Mouse (Mus musculus): ENCODE measurements around the gene Spen. TPM values are rescaled to one million over a fixed set of nuclear protein-coding genes. Genes with fewer than 3 reads are reported as not detected.

Spen gene
- polyA plus RNA-seq, 1 experiment from 2014 or later: 12.7 TPM

DNA sequence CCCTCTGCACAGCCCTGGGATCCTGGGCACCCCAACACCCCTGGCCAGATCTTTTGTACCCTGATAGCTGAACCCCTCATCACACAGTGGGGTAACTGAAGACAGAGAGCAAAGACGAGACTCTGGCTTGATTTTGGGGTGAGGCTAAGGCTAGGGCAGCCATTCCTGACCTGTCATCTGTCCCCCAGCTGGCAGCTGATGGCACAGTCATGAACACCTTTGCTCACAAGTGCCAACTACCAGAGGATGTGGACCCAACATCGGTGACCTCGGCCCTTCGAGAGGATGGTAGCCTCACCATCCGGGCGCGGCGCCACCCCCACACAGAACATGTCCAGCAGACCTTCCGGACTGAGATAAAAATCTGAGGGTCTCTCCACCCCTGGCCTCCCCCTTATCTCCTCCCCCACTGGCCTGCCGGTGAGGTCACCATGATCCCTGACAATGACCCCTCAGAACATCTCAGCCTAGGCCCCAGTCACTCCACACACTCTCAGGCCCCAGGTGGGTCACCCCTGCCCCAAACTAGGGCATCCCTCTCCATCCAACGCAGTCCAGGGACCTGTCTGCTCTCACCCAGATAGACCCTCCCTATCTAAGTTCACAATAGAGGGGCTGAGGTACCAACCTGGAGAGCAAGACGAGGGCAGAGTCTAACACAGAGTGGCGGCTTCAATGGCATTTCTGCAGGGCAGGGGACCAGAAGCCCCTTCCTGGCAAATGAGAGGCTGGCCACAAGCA lies 114.5 kb downstream of the Spen start:
- H3K4me3 ChIP-seq: no peak overlapping the region
- peaks cover 29% of the 10 kb centered on the region for H3K4me1 ChIP-seq
- WGBS: 85% methylated on average over 13 of the region's 13 CpGs
- H3K36me3 ChIP-seq: no peaks in the 10 kb centered on the region
- H3K4me2 ChIP-seq: no peak overlapping the region
- no peak overlapping the region for H3K27ac ChIP-seq
- no peaks in the 10 kb centered on the region for H3K9me3 ChIP-seq
- peaks cover 20% of the 10 kb centered on the region for H3K27me3 ChIP-seq
- no peak overlapping the region for H3K9ac ChIP-seq
- ATAC-seq (ENCODE audit: insufficient number of reproducible peaks, insufficient read depth, low FRiP score, low TSS enrichment, low read depth): no peak

DNA sequence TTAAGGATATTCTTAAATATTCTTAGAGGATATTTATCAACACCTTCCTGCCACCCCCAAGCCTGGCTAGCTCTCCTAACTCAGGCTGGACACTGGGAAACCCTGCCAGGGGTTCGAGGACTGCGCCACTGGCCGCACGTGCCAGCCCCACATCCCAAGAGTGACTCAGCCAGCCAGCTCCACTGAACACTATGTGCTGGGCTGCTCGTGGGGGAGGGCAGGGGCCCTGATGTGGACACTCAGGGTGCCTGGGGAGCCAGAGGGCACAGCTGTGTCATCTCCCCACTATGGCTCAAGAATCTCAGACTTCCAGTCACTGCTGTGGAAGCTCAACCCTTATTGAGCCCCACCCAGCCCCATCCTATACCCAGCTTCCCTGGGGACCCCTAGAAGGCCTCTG lies 115.1 kb downstream of the Spen start:
- 79% methylated on average over 5 of the region's 5 CpGs for WGBS
- H3K9me3 ChIP-seq: no peaks in the 10 kb centered on the region
- H3K4me2 ChIP-seq: no peak overlapping the region
- ATAC-seq (ENCODE audit: insufficient number of reproducible peaks, insufficient read depth, low FRiP score, low TSS enrichment, low read depth): no peak
- no peak overlapping the region for H3K27ac ChIP-seq
- H3K36me3 ChIP-seq: no peaks in the 10 kb centered on the region
- peaks cover 20% of the 10 kb centered on the region for H3K27me3 ChIP-seq
- H3K4me1 ChIP-seq: peaks cover 29% of the 10 kb centered on the region
- H3K9ac ChIP-seq: no peak overlapping the region
- no peak overlapping the region for H3K4me3 ChIP-seq

DNA sequence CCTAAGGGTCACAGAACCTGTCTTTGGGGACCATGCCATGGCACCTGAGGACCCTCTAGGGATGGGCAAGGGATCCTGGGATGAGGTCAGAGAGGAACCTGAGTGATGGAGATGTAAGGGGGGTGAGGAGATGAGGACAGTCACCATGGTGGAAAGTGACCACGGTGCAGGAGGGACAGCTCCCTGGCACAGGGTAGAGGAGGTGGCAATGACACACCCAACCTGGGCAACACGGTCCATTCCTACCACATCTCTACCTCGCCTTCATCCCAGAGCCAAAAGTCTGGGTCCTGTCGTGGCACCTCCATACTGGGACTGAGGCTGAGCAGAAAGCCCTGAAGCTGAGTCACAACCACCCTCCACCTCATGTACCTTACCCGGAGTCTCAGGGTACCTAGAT lies 115.6 kb downstream of the Spen start:
- H3K4me3 ChIP-seq: no peak overlapping the region
- no peak overlapping the region for H3K9ac ChIP-seq
- no peak overlapping the region for H3K4me2 ChIP-seq
- no peaks in the 10 kb centered on the region for H3K36me3 ChIP-seq
- ATAC-seq (ENCODE audit: insufficient number of reproducible peaks, insufficient read depth, low FRiP score, low TSS enrichment, low read depth): no peak
- no peaks in the 10 kb centered on the region for H3K9me3 ChIP-seq
- peaks cover 20% of the 10 kb centered on the region for H3K27me3 ChIP-seq
- H3K4me1 ChIP-seq: peaks cover 29% of the 10 kb centered on the region
- no peak overlapping the region for H3K27ac ChIP-seq
- 81% methylated on average over 5 of the region's 5 CpGs for WGBS

DNA sequence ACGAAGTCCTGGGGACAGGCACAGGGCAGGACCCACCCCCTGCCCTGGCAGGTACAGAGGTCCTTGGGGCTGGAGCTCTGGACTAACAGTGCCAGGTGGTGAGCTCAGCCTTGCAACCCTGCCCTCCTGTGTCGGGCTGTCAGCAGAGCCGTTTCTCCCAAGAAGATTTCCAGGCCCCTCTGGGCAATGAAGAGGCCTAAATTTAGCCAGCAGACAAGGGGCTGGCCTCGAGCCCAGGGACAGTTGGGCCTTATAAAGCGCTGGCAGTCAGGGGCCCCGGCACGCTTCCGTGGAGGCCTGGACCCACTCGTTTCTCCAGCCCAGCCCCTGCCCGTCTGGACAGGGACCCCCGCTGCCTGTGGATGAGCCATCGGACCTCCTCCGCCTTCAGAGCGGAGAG lies 117.0 kb downstream of the Spen start:
- Histone ChIP-seq H3K9me3 (no peaks in the 10 kb centered on the region), H3K4me2 (no peak overlapping the region), H3K27ac (no peak overlapping the region), H3K36me3 (no peaks in the 10 kb centered on the region), H3K27me3 (peaks cover 20% of the 10 kb centered on the region), H3K9ac (peak overlapping the region; percentile 46; the same call in 1 of the 2 replicates), H3K4me3 (no peak overlapping the region), H3K4me1 (peaks cover 25% of the 10 kb centered on the region)
- 67% methylated on average over 14 of the region's 14 CpGs for WGBS
- no peak for ATAC-seq (ENCODE audit: insufficient number of reproducible peaks, insufficient read depth, low FRiP score, low TSS enrichment, low read depth)

DNA sequence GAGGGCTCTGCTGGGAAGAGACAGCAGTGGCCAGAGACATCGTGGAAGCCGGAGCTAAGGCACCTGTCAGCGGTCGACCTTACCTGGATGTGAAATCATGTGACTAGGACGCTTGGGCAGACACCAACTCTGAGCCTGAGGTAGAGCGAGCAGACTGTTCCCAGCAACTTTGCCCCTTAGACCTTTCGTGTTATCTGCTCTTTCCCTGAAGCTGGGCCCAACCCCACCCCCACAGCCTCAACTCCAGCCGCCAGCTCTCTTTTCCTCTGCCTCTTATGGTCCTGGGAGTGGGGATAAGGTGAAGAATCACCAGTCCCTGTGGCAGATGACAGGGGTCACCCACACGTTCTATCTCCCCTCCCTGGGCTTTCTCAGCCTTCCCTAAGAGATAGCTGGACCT lies 117.5 kb downstream of the Spen start:
- WGBS: 48% methylated on average over 9 of the region's 9 CpGs
- H3K4me3 ChIP-seq: no peak overlapping the region
- no peaks in the 10 kb centered on the region for H3K36me3 ChIP-seq
- no peak for ATAC-seq (ENCODE audit: insufficient number of reproducible peaks, insufficient read depth, low FRiP score, low TSS enrichment, low read depth)
- H3K9ac ChIP-seq: no peak overlapping the region
- no peaks in the 10 kb centered on the region for H3K9me3 ChIP-seq
- peaks cover 20% of the 10 kb centered on the region for H3K27me3 ChIP-seq
- no peak overlapping the region for H3K27ac ChIP-seq
- H3K4me1 ChIP-seq: peaks cover 20% of the 10 kb centered on the region
- no peak overlapping the region for H3K4me2 ChIP-seq

DNA sequence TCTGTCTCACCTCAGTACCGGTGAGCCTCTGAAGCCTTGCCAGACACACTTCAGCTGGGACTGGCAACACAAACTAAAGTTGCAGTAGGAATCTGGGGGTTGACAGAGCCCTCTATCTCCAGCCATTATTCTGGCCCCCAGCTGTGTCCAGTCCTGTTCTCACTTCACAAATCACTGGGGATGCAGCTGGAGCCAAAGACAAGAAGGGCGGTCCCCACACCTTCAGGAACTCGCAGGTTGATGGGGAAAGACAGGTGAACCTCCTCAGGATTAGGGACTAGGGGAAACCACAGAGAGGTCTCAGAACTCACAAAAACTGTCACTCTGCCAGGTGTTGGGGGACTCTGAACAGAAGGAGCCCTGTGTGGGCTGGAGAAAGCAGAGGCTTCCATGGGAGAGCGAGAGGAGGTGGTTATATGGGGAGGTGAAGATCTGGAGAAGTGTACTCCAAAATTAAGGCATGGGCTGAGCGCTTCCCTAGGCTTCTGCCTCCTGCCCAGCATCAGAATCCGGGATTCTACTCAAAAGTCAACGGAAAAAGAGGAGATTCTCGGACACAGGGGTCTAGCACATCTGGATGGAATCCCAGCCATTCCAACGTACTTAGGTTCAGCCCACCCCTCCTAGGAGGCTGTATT lies 118.1 kb downstream of the Spen start, which contains the start of gene Hspb7:
Gene Hspb7, plus strand, starts transcription at position 588 of the 638 bp plus-strand sequence.
- Histone ChIP-seq H3K4me2 (no peak within 1 kb of the TSS), H3K36me3 (no peaks in the 10 kb centered on the region), H3K4me3 (no peak within 1 kb of the TSS), H3K27ac (no peak within 1 kb of the TSS), H3K27me3 (peaks cover 20% of the 10 kb centered on the region), H3K4me1 (peaks cover 15% of the 10 kb centered on the region), H3K9me3 (no peaks in the 10 kb centered on the region), H3K9ac (peak within 1 kb of the TSS; percentile 46; the same call in 1 of the 2 replicates)
- ATAC-seq (ENCODE audit: insufficient number of reproducible peaks, insufficient read depth, low FRiP score, low TSS enrichment, low read depth): no peak
- 50% methylated on average over 9 of the region's 9 CpGs for WGBS

DNA sequence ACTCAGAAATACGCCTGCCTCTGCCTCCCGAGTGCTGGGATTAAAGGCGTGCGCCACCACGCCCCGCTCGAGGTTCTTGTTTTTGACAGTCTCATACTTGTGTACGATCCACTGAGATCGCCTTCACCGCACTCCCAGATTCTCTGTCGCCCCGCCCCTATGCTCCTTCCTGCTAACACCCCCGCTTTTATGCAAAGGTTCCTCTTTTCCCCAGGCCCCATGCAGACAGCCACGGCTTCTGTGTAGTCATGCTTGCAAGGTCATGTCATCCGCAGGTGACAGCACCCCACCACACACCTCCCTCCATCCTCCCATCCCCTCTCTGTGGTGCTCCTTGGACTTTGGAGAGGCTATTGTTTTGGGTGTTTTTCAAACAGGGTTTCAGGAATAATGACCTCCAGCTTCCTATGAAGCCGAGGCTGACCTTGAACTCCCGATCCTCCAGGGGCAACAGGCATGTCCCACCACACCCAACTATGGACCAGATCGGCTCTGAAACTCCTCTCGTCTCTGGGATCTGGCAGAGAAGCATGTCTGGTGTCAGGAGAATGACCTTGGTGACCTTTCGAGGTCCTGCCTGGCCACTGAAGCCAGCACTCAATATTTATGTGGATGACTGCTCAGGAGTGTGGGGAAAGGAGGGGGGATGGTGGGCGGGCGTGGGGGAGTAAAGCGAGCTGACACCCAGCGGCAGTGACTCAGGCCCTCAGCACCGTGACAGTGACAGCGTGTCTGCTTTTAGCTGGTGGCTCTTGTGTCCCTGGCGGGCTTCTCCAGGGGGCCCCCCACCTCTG lies 118.8 kb downstream of the Spen start:
- Histone ChIP-seq H3K27me3 (peaks cover 14% of the 10 kb centered on the region), H3K4me2 (no peak overlapping the region), H3K27ac (no peak overlapping the region), H3K4me3 (no peak overlapping the region), H3K4me1 (peaks cover 10% of the 10 kb centered on the region; the same call in 1 of the 2 replicates), H3K9me3 (no peaks in the 10 kb centered on the region), H3K9ac (no peak overlapping the region), H3K36me3 (no peaks in the 10 kb centered on the region)
- no peak for ATAC-seq (ENCODE audit: insufficient number of reproducible peaks, insufficient read depth, low FRiP score, low TSS enrichment, low read depth)
- WGBS: 70% methylated on average over 27 of the region's 27 CpGs

Other genes starting within 250 kb of the Spen start
- gene Epha2, start 237.4 kb downstream of the Spen start, polyA plus RNA-seq (2015; fragmentation: Nextera tagmentation; extraction: Ambion mirVana): 2.6 and 4.0 TPM in 2 replicates
- 1.7 and 2.9 TPM in 2 replicates for gene Fam131c, start 170.4 kb downstream of the Spen start, polyA plus RNA-seq (2015; fragmentation: Nextera tagmentation; extraction: Ambion mirVana)
- 0.18 and 0.39 TPM in 2 replicates for gene Clcnka, start 139.9 kb downstream of the Spen start, polyA plus RNA-seq (2015; fragmentation: Nextera tagmentation; extraction: Ambion mirVana)
- not detected in 2 replicates for gene Clcnkb, start 122.6 kb downstream of the Spen start, polyA plus RNA-seq (2015; fragmentation: Nextera tagmentation; extraction: Ambion mirVana)
- 0.63 TPM in 1 of 2 replicates, not detected in the other for gene Hspb7, start 117.8 kb downstream of the Spen start, polyA plus RNA-seq (2015; fragmentation: Nextera tagmentation; extraction: Ambion mirVana)
- gene Srarp, start 102.5 kb downstream of the Spen start, polyA plus RNA-seq (2015; fragmentation: Nextera tagmentation; extraction: Ambion mirVana): not detected in 2 replicates
- gene Zbtb17, start 93.9 kb downstream of the Spen start, polyA plus RNA-seq (2015; fragmentation: Nextera tagmentation; extraction: Ambion mirVana): 43.4 and 43.8 TPM in 2 replicates
- gene Fblim1, start 67.5 kb upstream of the Spen start, polyA plus RNA-seq (2015; fragmentation: Nextera tagmentation; extraction: Ambion mirVana): 49.0 and 56.1 TPM in 2 replicates
- 0.47 and 0.74 TPM in 2 replicates for gene Tmem82, start 80.0 kb upstream of the Spen start, polyA plus RNA-seq (2015; fragmentation: Nextera tagmentation; extraction: Ambion mirVana)
- 0.12 TPM in 1 of 2 replicates, not detected in the other for gene Slc25a34, start 85.2 kb upstream of the Spen start, polyA plus RNA-seq (2015; fragmentation: Nextera tagmentation; extraction: Ambion mirVana)
- gene Plekhm2, start 126.3 kb upstream of the Spen start, polyA plus RNA-seq (2015; fragmentation: Nextera tagmentation; extraction: Ambion mirVana): 8.5 TPM in 2 replicates
- gene Rsc1a1, start 147.0 kb upstream of the Spen start, polyA plus RNA-seq (2015; fragmentation: Nextera tagmentation; extraction: Ambion mirVana): not detected in 2 replicates
- gene Ddi2, start 184.8 kb upstream of the Spen start, polyA plus RNA-seq (2015; fragmentation: Nextera tagmentation; extraction: Ambion mirVana): 22.9 and 25.2 TPM in 2 replicates
- 0.30 TPM in 1 of 2 replicates, not detected in the other for gene Agmat, start 208.1 kb upstream of the Spen start, polyA plus RNA-seq (2015; fragmentation: Nextera tagmentation; extraction: Ambion mirVana)

Data from embryonic facial prominence, embryonic 13.5 days (tissue).